Mouse (Mus musculus) MEL (cell line): Measurements from ENCODE around the gene Slc34a1.

ENCODE experiments used
- BHLHE40 ChIP-seq: IDR thresholded peaks from 2 replicates; pipeline ENCODE4 v1.6.1; 2012; ENCODE audit warnings: low read depth, mild to moderate bottlenecking, inconsistent platforms, low read length, improper control_type of control experiment, borderline replicate concordance
- CTCF ChIP-seq, 3 experiments: IDR thresholded peaks in 2 of 3; conservative IDR thresholded peaks in 1 of 3; 2 replicates each; pipeline ENCODE4 v1.5.1; 2011 to 2012; ENCODE audit warnings: low read length in 3 of 3, low read depth in 2 of 3, mild to moderate bottlenecking in 2 of 3, improper control_type of control experiment in 1 of 3, inconsistent platforms in 1 of 3, mixed read lengths in 1 of 3, moderate library complexity in 1 of 3; ENCODE audit not compliant: control insufficient read depth in 1 of 3, insufficient read depth in 1 of 3, poor library complexity in 1 of 3, severe bottlenecking in 1 of 3
- E2F4 ChIP-seq: IDR thresholded peaks from 2 replicates; pipeline ENCODE4 v1.6.1; 2011; ENCODE audit warnings: low read depth, low read length, improper control_type of control experiment, borderline replicate concordance
- MEF2A ChIP-seq: IDR thresholded peaks from 2 replicates; pipeline ENCODE4 v1.6.1; 2014; ENCODE audit warnings: low read depth, mild to moderate bottlenecking, inconsistent platforms, low read length, improper control_type of control experiment; ENCODE audit not compliant: poor library complexity, insufficient replicate concordance, severe bottlenecking; ENCODE audit errors: extremely low read depth
- MYC ChIP-seq: IDR thresholded peaks from 2 replicates; pipeline ENCODE4 v1.6.1; 2011; ENCODE audit warnings: low read depth, mild to moderate bottlenecking, low read length, improper control_type of control experiment, moderate library complexity
- ZMIZ1 ChIP-seq: IDR thresholded peaks from 2 replicates; pipeline ENCODE4 v1.6.1; 2012; ENCODE audit warnings: low read depth, mild to moderate bottlenecking, inconsistent platforms, low read length, improper control_type of control experiment, moderate library complexity

DNA sequence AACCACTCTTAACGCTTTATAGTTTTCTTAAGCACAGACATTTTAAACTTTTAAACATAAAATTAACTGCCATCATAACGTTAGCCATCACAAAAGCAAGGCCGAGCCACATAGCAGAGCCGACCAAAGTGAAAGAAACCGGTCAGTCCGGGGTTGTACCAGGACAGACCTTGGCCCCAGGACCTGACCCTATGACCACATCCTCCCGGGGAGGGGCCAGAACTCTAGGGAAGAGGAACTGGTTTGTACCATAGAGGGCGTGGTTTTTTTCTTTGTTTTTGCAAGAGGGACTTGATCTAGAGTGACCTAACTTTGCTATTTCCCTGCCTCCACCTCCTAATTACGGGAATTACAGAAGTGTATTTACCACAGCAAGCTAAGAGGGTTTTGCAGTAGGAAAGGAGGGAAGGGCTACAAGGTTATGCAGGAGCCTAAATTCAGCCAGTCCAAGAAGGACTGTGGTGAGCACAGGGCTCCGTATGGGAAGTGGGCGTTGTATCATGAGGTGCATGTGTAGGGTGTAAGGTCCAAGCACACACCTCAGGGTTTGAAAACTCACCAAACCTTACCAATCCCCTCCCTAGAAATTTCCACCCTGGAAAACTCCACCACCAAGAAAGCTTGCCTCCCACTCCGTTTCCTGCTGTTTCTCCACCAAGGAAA is 31.4 kb downstream of the Slc34a1 start:
- TF ChIP-seq CTCF (IDR thresholded peaks at IDR 0.05 in 2 of 3, conservative IDR thresholded peaks at IDR 0.05 in 1 of 3; ENCODE audit: control insufficient read depth in 1 of 3, insufficient read depth in 1 of 3, low read depth in 2 of 3, low read length in 3 of 3, poor library complexity in 1 of 3, severe bottlenecking in 1 of 3) (no peak), E2F4 (no peak), ZMIZ1 (no peak), BHLHE40 (no peak), MEF2A (no peak), MYC (no peak)
